Mouse (Mus musculus) limb, embryonic 12.5 days (tissue): Measurements from ENCODE around the gene Rpusd2. TPM values are rescaled to one million over a fixed set of nuclear protein-coding genes. Genes with fewer than 3 reads are reported as not detected.

Experiments used
- polyA plus RNA-seq: library from polyadenylated mRNA; unstranded; fragments of >200 nt; fragmentation: Nextera tagmentation; extraction: Ambion mirVana; gene quantifications from 2 replicates; pipeline ENCODE4 v1.2.1, GENCODE M21; 2016

Rpusd2 gene
- polyA plus RNA-seq, 1 experiment from 2014 or later = 6.2 TPM

Other genes with a start within 250 kb of the Rpusd2 start
- 141 and 150 TPM in 2 replicates for gene Knstrn, start 220.8 kb upstream of the Rpusd2 start, polyA plus RNA-seq
- gene Ivd, start 172.8 kb upstream of the Rpusd2 start, polyA plus RNA-seq = 90.9 and 97.7 TPM in 2 replicates
- gene Bahd1, start 134.4 kb upstream of the Rpusd2 start, polyA plus RNA-seq = 3.5 and 4.4 TPM in 2 replicates
- 42.9 and 45.6 TPM in 2 replicates for gene Chst14, start 108.3 kb upstream of the Rpusd2 start, polyA plus RNA-seq
- gene Ccdc32, start 5.4 kb upstream of the Rpusd2 start, polyA plus RNA-seq = 20.0 and 21.8 TPM in 2 replicates
- 61.7 and 63.8 TPM in 2 replicates for gene Knl1, start 12.3 kb downstream of the Rpusd2 start, polyA plus RNA-seq
- 63.9 and 64.0 TPM in 2 replicates for gene Rad51, start 78.0 kb downstream of the Rpusd2 start, polyA plus RNA-seq
- gene Rmdn3, start 122.2 kb downstream of the Rpusd2 start, polyA plus RNA-seq = 45.6 and 47.1 TPM in 2 replicates
- 5.0 and 6.7 TPM in 2 replicates for gene Gchfr, start 133.0 kb downstream of the Rpusd2 start, polyA plus RNA-seq
- gene Gm14137, start 139.7 kb downstream of the Rpusd2 start, polyA plus RNA-seq = 0.44 and 0.65 TPM in 2 replicates
- gene Zfyve19, start 173.8 kb downstream of the Rpusd2 start, polyA plus RNA-seq = 52.5 and 56.7 TPM in 2 replicates
- 29.2 and 29.6 TPM in 2 replicates for gene Dnajc17, start 174.0 kb downstream of the Rpusd2 start, polyA plus RNA-seq
- gene Ppp1r14d, start 195.1 kb downstream of the Rpusd2 start, polyA plus RNA-seq = not detected in 2 replicates
- 7.8 and 9.3 TPM in 2 replicates for gene Spint1, start 202.6 kb downstream of the Rpusd2 start, polyA plus RNA-seq
- 8.5 TPM in 2 replicates for gene Rhov, start 236.5 kb downstream of the Rpusd2 start, polyA plus RNA-seq